Mouse (Mus musculus) R1 (cell line): ENCODE measurements around the gene E130114P18Rik.

Experiments
- DNase-seq: peaks from one replicate; pipeline ENCODE4 v3.0.0-alpha.2; 2018; ENCODE audit warnings: low read depth, low spot score

The E130114P18Rik gene

GRCm38 (mm10) chr4:97805255-97805654 is 27.4 kb upstream of the E130114P18Rik start:
- no peak for DNase-seq

DNA sequence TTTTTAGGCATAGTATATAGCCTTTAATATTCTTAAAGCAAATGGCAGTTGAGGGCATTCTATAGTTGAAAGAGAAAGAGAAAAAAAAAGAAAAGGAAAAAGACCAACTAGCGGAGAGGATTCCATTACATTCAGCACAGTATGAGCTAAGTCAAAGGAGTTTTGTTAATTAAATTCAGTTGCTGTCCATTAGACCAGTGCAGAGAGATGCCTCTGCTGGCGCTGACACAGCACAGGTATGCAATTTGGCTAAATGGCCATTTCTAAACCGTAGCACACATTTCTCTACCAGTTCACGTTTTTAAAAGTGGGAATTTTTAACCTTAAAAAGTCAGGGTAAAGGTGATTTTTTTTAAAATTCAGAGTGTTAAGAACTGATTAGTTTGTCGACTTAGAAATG is 26.8 kb upstream of the E130114P18Rik start:
- no peak for DNase-seq

GRCm38 (mm10) chr4:97803791-97804190 is 25.9 kb upstream of the E130114P18Rik start:
- no peak for DNase-seq

DNA sequence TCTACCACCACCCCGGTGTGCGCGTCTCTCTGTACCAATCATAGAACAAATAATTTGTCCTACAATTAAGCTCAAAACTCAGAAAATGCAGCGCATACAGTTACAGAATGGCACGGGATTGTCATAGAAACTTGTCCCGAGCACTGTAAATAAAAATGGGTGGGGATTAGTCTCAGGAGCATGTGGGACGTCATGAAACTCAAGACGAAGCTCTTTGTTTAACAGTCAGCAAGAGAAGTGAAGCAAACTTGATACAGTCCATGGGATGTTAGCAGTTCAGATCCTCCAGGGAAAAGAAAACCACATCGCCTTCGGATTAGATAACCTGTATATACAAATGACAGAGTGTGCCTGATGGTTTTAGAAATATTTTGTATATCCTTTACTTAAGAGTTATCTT is 18.6 kb upstream of the E130114P18Rik start:
- DNase-seq: no peak

DNA sequence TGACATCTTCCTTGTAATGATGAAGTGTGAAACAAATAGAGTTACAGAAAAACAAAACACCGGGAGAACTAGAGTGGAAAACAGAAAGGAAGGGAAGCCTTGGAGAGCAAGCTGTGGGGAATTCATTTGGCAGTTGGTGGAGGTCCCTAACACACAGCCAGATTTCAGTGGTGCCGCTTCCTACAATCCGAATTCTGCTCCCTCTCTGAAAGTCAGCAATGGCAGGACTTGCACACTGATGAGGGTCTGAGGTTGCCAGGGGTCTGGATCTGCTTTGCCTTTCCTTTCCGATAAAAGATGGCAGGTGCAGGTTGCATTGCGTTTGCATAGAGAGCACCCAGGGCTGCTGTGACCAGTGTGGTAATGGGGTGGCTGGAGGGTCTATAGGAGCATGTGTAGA is 18.1 kb upstream of the E130114P18Rik start:
- DNase-seq: no peak

- no peak for DNase-seq
These were observed 17.0 kb upstream of the E130114P18Rik start for GRCm38 (mm10) chr4:97794865-97795264.

- DNase-seq: no peak
These were observed 16.1 kb upstream of the E130114P18Rik start for GRCm38 (mm10) chr4:97793931-97794330.

GRCm38 (mm10) chr4:97788537-97788936 is 10.7 kb upstream of the E130114P18Rik start:
- no peak for DNase-seq

DNA sequence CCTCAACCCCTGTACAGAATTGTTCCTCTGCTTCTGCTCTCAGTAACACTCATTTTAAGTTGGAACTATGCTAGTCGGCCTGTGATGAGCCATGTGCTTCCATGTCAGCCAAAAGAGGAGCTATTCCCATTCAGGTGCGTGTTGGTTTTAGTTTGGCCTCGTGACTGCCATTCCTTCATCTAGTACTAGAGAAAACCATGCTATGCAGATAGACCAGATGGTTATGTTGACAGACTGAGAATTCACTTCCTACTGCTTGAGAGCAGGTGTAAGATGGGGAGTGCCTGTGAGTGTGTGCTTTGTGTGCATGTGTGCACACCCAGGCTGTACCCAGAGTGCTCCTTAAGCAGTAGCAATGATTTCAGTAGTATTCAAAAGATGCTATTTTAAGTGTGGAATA is 9.6 kb upstream of the E130114P18Rik start:
- no peak for DNase-seq

DNA sequence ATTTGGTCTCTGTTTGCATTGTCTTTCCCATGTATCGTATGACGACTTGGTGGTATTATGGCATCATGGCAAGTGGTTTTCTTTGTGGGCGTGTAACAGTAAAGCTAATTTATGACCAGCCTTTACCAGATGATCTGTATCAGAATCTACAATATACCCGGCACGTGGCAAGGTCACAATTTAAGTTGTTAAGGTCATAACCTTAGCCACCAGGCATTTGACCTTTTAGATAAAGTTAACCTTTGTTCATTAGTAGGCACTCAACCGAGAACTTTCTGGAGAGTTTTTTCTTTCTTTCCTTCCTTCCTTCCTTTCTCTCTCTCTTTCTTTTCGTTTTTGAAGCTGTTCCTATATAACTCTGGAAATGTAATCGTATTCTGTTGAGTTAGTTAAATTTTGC is 8.7 kb upstream of the E130114P18Rik start:
- no peak for DNase-seq

GRCm38 (mm10) chr4:97785547-97786271 is 7.8 kb upstream of the E130114P18Rik start:
- no peak for DNase-seq

DNA sequence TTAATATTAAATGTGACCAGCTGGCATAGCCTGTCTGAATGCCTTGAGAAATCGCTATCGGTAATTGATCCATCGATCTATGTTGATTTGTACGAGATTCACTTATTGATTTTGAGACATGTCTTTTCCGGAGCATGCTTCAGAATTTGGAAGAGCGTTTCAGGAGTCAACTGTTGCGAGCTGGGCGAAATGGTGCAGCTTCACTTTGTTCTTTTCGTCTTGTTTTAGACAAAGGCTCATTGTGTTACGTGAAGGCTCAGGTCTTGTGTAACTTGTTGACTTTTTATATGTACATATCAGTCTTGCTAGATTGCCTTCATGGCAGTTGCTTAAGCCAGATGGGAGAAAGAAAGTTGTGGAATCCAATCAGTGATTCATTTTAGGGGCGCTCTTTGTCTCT is 6.4 kb upstream of the E130114P18Rik start:
- no peak for DNase-seq

- DNase-seq: no peak
These were observed 5.4 kb upstream of the E130114P18Rik start for GRCm38 (mm10) chr4:97783073-97783879.

GRCm38 (mm10) chr4:97782497-97782896 is 4.6 kb upstream of the E130114P18Rik start:
- DNase-seq: no peak

GRCm38 (mm10) chr4:97782069-97782468 is 4.2 kb upstream of the E130114P18Rik start:
- DNase-seq: no peak

DNA sequence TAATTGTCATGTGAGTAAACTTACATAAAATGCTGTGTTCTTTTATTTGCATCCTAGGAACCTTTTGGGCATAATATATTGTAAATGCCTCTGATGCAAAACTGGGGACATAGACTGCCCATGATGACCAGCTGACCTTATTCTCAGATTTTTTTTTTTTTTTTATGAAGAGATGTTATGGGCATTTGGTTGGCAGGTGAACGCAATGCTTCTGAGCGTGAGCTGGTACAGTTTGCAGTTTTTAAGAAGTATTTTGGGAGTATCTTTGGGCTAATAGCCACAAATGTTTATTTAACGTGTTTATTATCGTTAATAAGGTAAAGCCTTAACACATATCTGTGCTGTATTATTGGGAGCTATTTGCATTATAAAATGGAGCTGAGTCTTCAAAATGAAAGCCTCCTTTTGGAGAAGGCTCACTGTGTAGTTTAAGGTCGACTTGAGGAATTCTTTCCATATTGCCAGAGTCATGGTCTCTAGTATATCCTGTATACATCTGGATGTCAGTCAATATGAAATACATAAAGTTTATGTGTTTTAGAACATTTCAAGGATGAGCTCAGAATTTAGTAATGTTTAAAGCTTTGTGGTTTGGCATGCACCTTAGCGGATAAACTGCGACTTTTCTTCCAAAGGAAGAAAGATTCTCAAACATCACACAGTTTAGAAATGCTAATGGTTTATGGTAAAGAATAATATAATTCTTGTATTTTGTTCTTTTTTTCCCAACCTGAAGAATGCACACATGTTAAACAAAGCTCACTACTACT is 3.0 kb upstream of the E130114P18Rik start:
- no peak for DNase-seq

DNA sequence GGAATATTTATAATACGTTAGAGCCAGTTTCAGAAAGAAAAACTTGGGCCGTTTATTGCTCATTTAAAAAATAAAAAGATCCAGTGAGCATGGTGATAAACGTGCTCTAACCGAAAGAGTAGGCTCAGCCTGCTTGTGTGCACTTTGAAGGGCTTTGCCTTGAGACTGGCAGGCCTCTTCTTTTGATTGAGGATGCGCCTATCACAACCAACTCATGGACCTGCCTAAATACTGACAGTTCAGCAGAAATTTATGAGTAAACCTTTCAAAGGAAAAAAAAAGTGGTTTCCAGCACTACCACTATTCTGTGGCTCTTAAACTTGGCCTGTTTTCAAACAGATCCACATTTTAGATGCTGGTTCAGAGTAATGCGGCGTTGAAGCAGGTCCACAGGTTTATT is 2.1 kb upstream of the E130114P18Rik start:
- no peak for DNase-seq

DNA sequence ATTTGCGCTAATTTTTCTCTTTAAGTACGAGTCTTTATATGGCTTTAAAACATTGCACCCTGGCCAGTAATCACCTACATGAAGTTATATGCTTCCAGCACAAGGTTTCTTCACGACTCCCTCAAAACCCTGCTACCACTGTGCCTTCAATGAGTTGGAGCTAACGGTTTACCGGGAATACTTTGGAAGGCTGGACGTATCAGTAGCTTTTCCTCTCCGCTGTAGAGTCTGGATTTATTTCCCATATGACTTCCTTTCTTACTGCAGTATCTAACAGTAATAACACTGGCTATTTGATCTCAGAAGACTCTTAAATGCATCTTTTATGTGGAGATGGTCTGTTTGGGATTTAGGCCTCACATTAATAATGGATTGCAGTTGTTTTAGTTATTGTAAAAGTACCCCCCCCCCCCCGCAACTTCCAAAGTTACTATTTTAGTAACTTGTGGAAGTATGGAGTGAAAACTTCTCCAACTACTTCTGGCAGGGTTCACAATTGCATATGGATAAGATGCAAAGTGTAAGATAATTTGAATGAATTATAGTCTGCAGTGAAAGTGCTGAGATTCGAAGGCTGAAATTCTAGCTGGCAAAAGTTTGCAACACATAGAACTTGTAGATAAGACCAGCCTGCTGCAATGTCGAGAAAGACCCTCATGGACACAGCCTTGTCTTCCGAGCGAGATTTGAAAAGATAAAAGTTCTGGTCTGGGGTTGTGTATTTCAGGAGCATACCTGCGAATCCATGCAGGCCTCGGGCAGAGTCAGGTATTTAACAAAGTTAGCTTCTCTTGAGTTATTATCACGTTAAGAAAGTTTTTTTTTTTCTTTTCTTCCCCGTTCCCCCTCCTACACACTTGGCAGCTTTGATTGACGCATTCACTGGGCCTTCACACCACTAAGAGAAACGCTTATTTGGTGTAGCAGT is 1.4 kb upstream of the E130114P18Rik start:
- DNase-seq: peak; percentile 19

GRCm38 (mm10) chr4:97778211-97779002 is 529 bp upstream of the E130114P18Rik start:
- no peak for DNase-seq

- DNase-seq: peak; percentile 40
These were observed 685 bp downstream of the E130114P18Rik start for GRCm38 (mm10) chr4:97777081-97777705.
